Mouse (Mus musculus) embryonic facial prominence, embryonic 12.5 days (tissue): ENCODE measurements around the gene Gm3468. TPM values are rescaled to one million over a fixed set of nuclear protein-coding genes. Genes with fewer than 3 reads are reported as not detected.
A peak's percentile ranks its signal among the peaks of the same experiment; 100 is the strongest.
"Not testable (repeated sequence)": the region's sequence is repeated elsewhere in the genome, so short reads cannot be mapped to it uniquely, and the experiment has no call there.

Source experiments
- ATAC-seq: fragments of 200-750 bp; cut with Nextera tagmentation; 2 replicates; pipeline ENCODE4 v1.8.0; 2017; ENCODE audit not compliant: insufficient number of reproducible peaks, insufficient read depth, low FRiP score, low TSS enrichment
- H3K27ac ChIP-seq: fragments of 300-500 bp; sonication (generic); 2 replicates; pipeline ENCODE4 v1.5.1; 2016; ENCODE audit warnings: mild to moderate bottlenecking
- H3K27me3 ChIP-seq: fragments of 300-500 bp; sonication (generic); 2 replicates; pipeline ENCODE4 v1.6.1; 2016; ENCODE audit warnings: mild to moderate bottlenecking, moderate library complexity
- H3K36me3 ChIP-seq: fragments of 300-500 bp; sonication (generic); 2 replicates; pipeline ENCODE4 v1.6.1; 2016; ENCODE audit warnings: mild to moderate bottlenecking
- H3K4me1 ChIP-seq: fragments of 300-500 bp; sonication (generic); 2 replicates; pipeline ENCODE4 v1.6.1; 2016
- H3K4me2 ChIP-seq: fragments of 300-500 bp; sonication (generic); replicated peaks from 2 replicates; pipeline ENCODE4 v1.6.1; 2016; ENCODE audit warnings: mild to moderate bottlenecking, moderate library complexity
- H3K4me3 ChIP-seq: fragments of 300-500 bp; sonication (generic); 2 replicates; pipeline ENCODE4 v1.5.1; 2016; ENCODE audit warnings: mild to moderate bottlenecking
- H3K9ac ChIP-seq: fragments of 300-500 bp; sonication (generic); 2 replicates; pipeline ENCODE4 v1.6.1; 2016; ENCODE audit warnings: mild to moderate bottlenecking, moderate library complexity
- H3K9me3 ChIP-seq: fragments of 300-500 bp; sonication (generic); 2 replicates; pipeline ENCODE4 v1.6.1; 2016; ENCODE audit warnings: mild to moderate bottlenecking, moderate library complexity
- WGBS: fragments of 180-500 bp; shearing (Covaris S2); methylation state at CpG from one replicate; pipeline ENCODE4 v1.1.7; 2016; 5-methylcytosine and 5-hydroxymethylcytosine counted together
- polyA plus RNA-seq: library from polyadenylated mRNA; unstranded; fragments of >200 nt; fragmentation: Nextera tagmentation; extraction: Ambion mirVana; gene quantifications from 2 replicates; pipeline ENCODE4 v1.2.1, GENCODE M21; 2016

The Gm3468 gene
- 2.7 TPM in 2 replicates for polyA plus RNA-seq

DNA sequence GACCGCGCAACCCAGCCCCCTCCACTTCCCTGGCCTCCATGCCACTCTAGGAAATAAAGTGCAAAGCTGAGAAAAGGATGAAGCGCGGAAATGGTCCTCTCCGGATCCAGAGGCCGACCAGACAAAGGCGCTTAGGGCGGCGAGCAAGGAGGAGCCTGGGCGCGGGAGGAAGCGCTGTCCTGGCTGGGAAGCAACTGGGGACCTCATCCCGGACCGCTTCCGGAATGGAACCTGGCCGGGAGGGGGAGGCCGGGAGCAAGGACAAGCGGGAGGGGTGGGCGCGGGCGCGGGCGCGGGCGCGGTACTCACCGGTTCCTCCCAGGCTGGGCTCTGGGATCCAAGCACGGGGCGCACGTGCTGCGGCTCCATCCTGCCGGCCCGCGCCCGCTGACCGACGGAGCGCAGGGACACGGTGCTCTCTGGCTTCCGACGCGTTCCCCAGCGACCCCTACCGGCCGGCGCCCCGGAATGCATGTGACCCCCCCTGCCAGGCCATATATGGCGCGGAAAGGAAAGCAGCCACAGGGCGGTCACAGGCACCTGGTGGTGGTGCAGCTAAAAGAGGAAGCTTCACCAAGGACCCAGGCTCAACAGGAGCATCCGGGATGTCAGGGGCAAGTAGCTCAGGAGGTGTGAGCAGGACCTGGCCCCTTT, at the start of gene Gm3468:
Gene Gm3468 (minus strand): TSS at position 394 of the 654 bp plus-strand sequence.
- peak within 1 kb of the TSS; percentile 37 for H3K4me3 ChIP-seq
- H3K9me3 ChIP-seq, H3K27me3 ChIP-seq, H3K36me3 ChIP-seq, H3K27ac ChIP-seq, H3K4me1 ChIP-seq: not testable (repeated sequence)
- 0 out of 2 replicates have a peak, but pooled peaks have one; percentile 77 for ATAC-seq
- H3K9ac ChIP-seq = peak within 1 kb of the TSS; percentile 40
- WGBS = under 1% methylated on average over 45 of the region's 51 CpGs
- peak within 1 kb of the TSS; percentile 44 for H3K4me2 ChIP-seq

DNA sequence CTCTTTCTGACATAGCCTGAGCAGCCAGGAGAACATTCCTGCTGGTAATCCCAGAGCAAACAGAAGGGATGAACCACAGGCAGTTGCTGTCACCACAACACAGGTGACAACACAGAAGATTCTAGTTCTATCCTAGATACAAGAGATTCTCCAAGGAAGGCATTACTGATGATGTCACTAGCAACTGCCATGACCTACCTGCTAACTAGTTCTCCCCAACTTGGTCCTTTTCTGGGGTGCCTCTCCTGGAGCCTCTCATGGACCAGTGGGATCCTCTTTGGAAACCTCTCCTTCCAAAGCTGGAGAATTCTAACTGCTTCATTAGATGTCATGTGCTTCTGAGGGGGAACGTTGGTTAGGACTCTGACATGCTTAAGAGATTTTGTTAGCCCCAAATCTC, 17.2 kb upstream of the Gm3468 start, which contains the start of gene Gm3476:
Gene Gm3476 (minus strand): TSS at position 101 of the 400 bp plus-strand sequence.
- H3K4me1 ChIP-seq, H3K36me3 ChIP-seq, H3K9me3 ChIP-seq, H3K4me3 ChIP-seq, H3K27ac ChIP-seq, ATAC-seq, H3K9ac ChIP-seq, H3K4me2 ChIP-seq, H3K27me3 ChIP-seq: not testable (repeated sequence)
- no CpG with 5 or more reads among the region's 1 CpGs for WGBS

DNA sequence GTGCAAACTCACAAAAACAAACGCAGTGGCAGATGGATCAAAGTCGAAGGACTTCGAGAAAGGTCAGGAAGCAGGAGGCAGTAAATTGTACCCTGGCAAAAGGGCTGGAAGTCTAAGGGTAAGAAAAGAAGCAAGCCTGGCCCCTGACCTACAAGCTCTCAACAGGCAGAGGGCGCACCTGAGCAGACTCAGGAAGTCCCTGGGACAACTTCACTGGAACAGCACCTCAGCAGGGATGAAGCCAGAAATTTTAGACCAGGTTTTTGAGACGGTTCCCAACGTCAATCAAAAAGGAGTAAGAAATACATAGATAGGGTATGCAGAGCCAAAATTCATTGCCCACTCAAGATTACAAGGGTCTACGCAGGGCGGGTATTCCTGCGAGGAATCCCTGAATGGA, 965 bp downstream of the Gm3468 start:
- WGBS = 8% methylated on average over 9 of the region's 9 CpGs
- peak overlapping the region; percentile 37 for H3K4me3 ChIP-seq
- peak overlapping the region; percentile 44 for H3K4me2 ChIP-seq
- not testable (repeated sequence) for H3K36me3 ChIP-seq, H3K27me3 ChIP-seq, H3K9ac ChIP-seq, H3K9me3 ChIP-seq, H3K4me1 ChIP-seq, ATAC-seq, H3K27ac ChIP-seq

DNA sequence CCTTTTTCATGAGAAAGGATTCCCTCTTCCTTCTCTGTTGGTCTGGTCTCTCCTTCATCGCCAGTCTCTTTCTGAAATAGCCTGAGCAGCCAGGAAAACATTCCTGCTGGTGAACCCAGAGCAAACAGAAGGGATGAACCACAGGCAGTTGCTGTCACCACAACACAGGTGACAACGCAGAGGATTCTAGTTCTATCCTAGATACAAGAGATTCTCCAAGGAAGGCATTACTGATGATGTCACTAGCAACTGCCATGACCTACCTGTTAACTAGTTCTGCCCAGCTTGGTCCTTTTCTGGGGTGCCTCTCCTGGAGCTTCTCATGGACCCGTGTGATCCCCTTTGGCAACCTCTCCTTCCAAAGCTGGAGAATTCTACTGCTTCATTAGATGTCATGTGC, 14.6 kb downstream of the Gm3468 start, which contains the start of gene Gm8206:
Gene Gm8206 (minus strand): TSS at position 101 of the 400 bp plus-strand sequence.
- WGBS = 80% methylated on average over 2 of the region's 3 CpGs
- H3K9ac ChIP-seq, H3K9me3 ChIP-seq, H3K4me3 ChIP-seq, H3K27ac ChIP-seq, H3K4me2 ChIP-seq, H3K4me1 ChIP-seq, H3K36me3 ChIP-seq, H3K27me3 ChIP-seq, ATAC-seq: not testable (repeated sequence)

DNA sequence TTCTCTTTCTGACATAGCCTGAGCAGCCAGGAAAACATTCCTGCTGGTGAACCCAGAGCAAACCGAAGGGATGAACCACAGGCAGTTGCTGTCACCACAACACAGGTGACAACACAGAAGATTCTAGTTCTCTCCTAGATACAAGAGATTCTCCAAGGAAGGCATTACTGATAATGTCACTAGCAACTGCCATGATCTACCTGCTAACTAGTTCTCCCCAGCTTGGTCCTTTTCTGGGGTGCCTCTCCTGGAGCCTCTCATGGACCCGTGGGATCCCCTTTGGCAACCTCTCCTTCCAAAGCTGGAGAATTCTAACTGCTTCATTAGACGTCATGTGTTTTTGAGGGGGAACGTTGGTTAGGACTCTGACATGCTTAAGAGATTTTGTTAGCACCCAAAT, 50.3 kb downstream of the Gm3468 start, which contains the start of gene Gm6337:
Gene Gm6337 (minus strand): TSS at position 101 of the 400 bp plus-strand sequence.
- not testable (repeated sequence) for H3K36me3 ChIP-seq, H3K4me1 ChIP-seq

More for the DNA sequence above, 50.3 kb downstream of the Gm3468 start, which contains the start of gene Gm6337:
- not testable (repeated sequence) for H3K4me3 ChIP-seq, H3K27ac ChIP-seq, H3K27me3 ChIP-seq, ATAC-seq, H3K9me3 ChIP-seq, H3K9ac ChIP-seq, H3K4me2 ChIP-seq
- 88% methylated on average over 4 of the region's 4 CpGs for WGBS

Other genes with a start within 250 kb of the Gm3468 start
- 0.26 TPM in 1 of 2 replicates, not detected in the other for gene Gm8237, start 228.3 kb downstream of the Gm3468 start, polyA plus RNA-seq
- gene Gm3248, start 146.9 kb downstream of the Gm3468 start, polyA plus RNA-seq = 0.52 and 0.56 TPM in 2 replicates
- gene Gm3453, start 129.5 kb downstream of the Gm3468 start, polyA plus RNA-seq = not detected in 2 replicates
- gene Gm6337, start 50.4 kb downstream of the Gm3468 start, polyA plus RNA-seq = not detected in 2 replicates
- gene Gm8206, start 14.7 kb downstream of the Gm3468 start, polyA plus RNA-seq = 1.8 TPM in 2 replicates
- gene Gm3476, start 17.1 kb upstream of the Gm3468 start, polyA plus RNA-seq = not detected in 2 replicates
- gene Gm21560, start 110.6 kb upstream of the Gm3468 start, polyA plus RNA-seq = not detected in 2 replicates
- 1.8 and 2.7 TPM in 2 replicates for gene Gm3411, start 178.6 kb upstream of the Gm3468 start, polyA plus RNA-seq
- not detected in 2 replicates for gene Gm21103, start 196.2 kb upstream of the Gm3468 start, polyA plus RNA-seq
- not detected in 2 replicates for gene Gm3618, start 235.0 kb upstream of the Gm3468 start, polyA plus RNA-seq